In genomic region chr8:46421515-46421914, GRCm38 (mm10) we compare ENCODE assay signal across 18 mouse cellular contexts. TPM values are rescaled to one million over a fixed set of nuclear protein-coding genes. Genes with fewer than 3 reads are reported as not detected.
A peak's percentile ranks its signal among the peaks of the same experiment; 100 is the strongest.
DNase-seq lines count a peak whose midpoint lies in the region; ATAC-seq and TF ChIP-seq lines count a peak whose summit lies in the region.
"Had no signal": no experiment of that assay in that cellular context is flagged by ENCODE, and none has a peak within 500 bp of the region (broad histone marks: within the 10 kb centered on the region; RNA-seq: fewer than 3 reads in every experiment).

No protein-coding gene starts in this region.

- H3K4me2 ChIP-seq in heart, embryonic 14.5 days (ENCODE audit: low read length), result 0 out of 2 replicates have a peak overlapping the region, but pooled peaks have one; percentile 3
- H3K4me2 ChIP-seq: forebrain, embryonic 15.5 days had no signal

- no peaks in the 10 kb centered on the region for H3K9me3 ChIP-seq in heart, embryonic 14.5 days (ENCODE audit: control insufficient read depth, low read length)
- H3K9me3 ChIP-seq: forebrain, embryonic 15.5 days; G1E had no signal

- no peak overlapping the region for H3K9ac ChIP-seq in heart, embryonic 14.5 days (ENCODE audit: low read length)
- H3K9ac ChIP-seq: forebrain, embryonic 15.5 days had no signal

- peak; percentile 43; the same call in 1 of the 2 replicates for ATAC-seq in heart, embryonic 14.5 days (ENCODE audit: insufficient number of reproducible peaks, insufficient read depth, low FRiP score, low read depth)
- ATAC-seq: forebrain, embryonic 15.5 days; hindbrain, embryonic 16.5 days; intestine, postnatal 0 days had no signal

- H3K4me3 ChIP-seq in heart, embryonic 14.5 days (ENCODE audit: control insufficient read depth in 1 of 2, insufficient read depth in 1 of 2, low read depth in 1 of 2, low read length in 2 of 2), result no peak overlapping the region
- H3K4me3 ChIP-seq: forebrain, embryonic 15.5 days; layer of hippocampus, adult 2 months had no signal

- no peak for TF ChIP-seq CTCF in brain, embryonic 14.5 days (IDR thresholded peaks at IDR 0.05; ENCODE audit: borderline replicate concordance, extremely low read depth, insufficient read depth, insufficient read length)

- H3K4me1 ChIP-seq in heart, embryonic 14.5 days (ENCODE audit: control insufficient read depth in 2 of 2, insufficient read depth in 2 of 2, low read length in 2 of 2), result peaks cover 7 to 13% of the 10 kb centered on the region in 2 experiments; a peak in 3 of 4 replicates
- H3K4me1 ChIP-seq: forebrain, embryonic 15.5 days had no signal

- peak; percentile 85 for DNase-seq in MN1 (ENCODE audit: low spot score)
- DNase-seq in brain, embryonic 14.5 days (ENCODE audit: low read depth), result peak; percentile 9
- peak; percentile 60 for DNase-seq in lung, postnatal 10 days
- DNase-seq in urinary bladder, postnatal 14 days (ENCODE audit: low spot score), result no peak
- DNase-seq in thymus, postnatal 14 days, result no peak
- no peak for DNase-seq in urinary bladder, postnatal 25 days (ENCODE audit: low spot score)
- no peak for DNase-seq in thymus, adult 18-20 months
- DNase-seq: adrenal gland, adult 2 months; cerebellum, adult 9-10 months; left cerebral cortex, postnatal 4 days; thymus, postnatal 25 days had no signal

- H3K27me3 ChIP-seq in heart, embryonic 14.5 days (ENCODE audit: control insufficient read depth, insufficient read depth, low read length), result no peaks in the 10 kb centered on the region
- H3K27me3 ChIP-seq: forebrain, embryonic 15.5 days had no signal

- WGBS in heart, embryonic 14.5 days, result 17% methylated on average over 6 of the region's 6 CpGs

- H3K27ac ChIP-seq in heart, embryonic 14.5 days (replicated peaks in 1 of 2; ENCODE audit: control insufficient read depth in 1 of 2, insufficient read depth in 1 of 2, low read depth in 2 of 2, low read length in 2 of 2), result peak overlapping the region in 1 of 2 experiments; percentile 20; a peak in 1 of 4 replicates
- H3K27ac ChIP-seq: forebrain, embryonic 15.5 days; kidney, postnatal 0 days; layer of hippocampus, adult 2 months had no signal

- no peaks in the 10 kb centered on the region for H3K36me3 ChIP-seq in heart, embryonic 14.5 days (ENCODE audit: control insufficient read depth, insufficient read depth, low read length)
- H3K36me3 ChIP-seq: forebrain, embryonic 15.5 days; G1E had no signal

- TF ChIP-seq POLR2A in brain, embryonic 14.5 days (IDR thresholded peaks at IDR 0.05; ENCODE audit: borderline replicate concordance, extremely low read depth, insufficient read depth, insufficient read length, poor library complexity, severe bottlenecking), result no peak

RNA-seq across cellular contexts. Expression of gene Acsl1, which starts 49.3 kb away (rescaled TPM):
- polyA plus RNA-seq in brain, embryonic 14.5 days (2012; rRNA removed), result 9.8 and 17.7 TPM in 2 replicates
- 44.1 and 51.1 TPM in 2 replicates for polyA plus RNA-seq in heart, embryonic 14.5 days (2014; fragmentation: Nextera tagmentation; extraction: Ambion mirVana)

Comparison
In these comparisons a context has a peak if more than half of its experiments do, and no peak if none do; other contexts are left out.
1. DNase-seq: peak in MN1 (single experiment), brain, embryonic 14.5 days (single experiment) and lung, postnatal 10 days (single experiment); none in urinary bladder, postnatal 14 days (single experiment), thymus, postnatal 14 days (single experiment), urinary bladder, postnatal 25 days (single experiment) and thymus, adult 18-20 months (0 of 2).